Mouse (Mus musculus) limb, embryonic 11.5 days (tissue): Measurements from ENCODE around the gene Kcnh1. TPM values are rescaled to one million over a fixed set of nuclear protein-coding genes. Genes with fewer than 3 reads are reported as not detected.

Experiments
- ATAC-seq: fragments of 200-750 bp; cut with Nextera tagmentation; 2 replicates; pipeline ENCODE4 v1.8.0; 2017; ENCODE audit warnings: low read depth; ENCODE audit not compliant: insufficient number of reproducible peaks, low FRiP score, low TSS enrichment
- DNase-seq: peaks from one replicate; pipeline ENCODE4 v3.0.0-alpha.2; 2015; ENCODE audit warnings: low spot score
- H3K27ac ChIP-seq: fragments of 300-500 bp; sonication (generic); replicated peaks from 2 replicates; pipeline ENCODE4 v1.5.1; 2014; ENCODE audit warnings: low read depth, mild to moderate bottlenecking, low read length
- H3K27me3 ChIP-seq: fragments of 300-500 bp; sonication (generic); 2 replicates; pipeline ENCODE4 v1.6.1; 2014; ENCODE audit warnings: mild to moderate bottlenecking, low read length, mixed read lengths; ENCODE audit not compliant: control insufficient read depth, insufficient read depth
- H3K36me3 ChIP-seq: fragments of 300-500 bp; sonication (generic); 2 replicates; pipeline ENCODE4 v1.6.1; 2014; ENCODE audit warnings: mild to moderate bottlenecking, low read length, moderate library complexity, mixed read lengths; ENCODE audit not compliant: control insufficient read depth, insufficient read depth
- H3K4me1 ChIP-seq: fragments of 300-500 bp; sonication (generic); 2 replicates; pipeline ENCODE4 v1.6.1; 2014; ENCODE audit warnings: low read length, mixed read lengths; ENCODE audit not compliant: control insufficient read depth, insufficient read depth
- H3K4me2 ChIP-seq: fragments of 300-500 bp; sonication (generic); 2 replicates; pipeline ENCODE4 v1.6.1; 2014; ENCODE audit warnings: low read depth, mild to moderate bottlenecking, moderate library complexity; ENCODE audit not compliant: severe bottlenecking
- H3K4me3 ChIP-seq: fragments of 300-500 bp; sonication (generic); 2 replicates; pipeline ENCODE4 v1.5.1; 2014; ENCODE audit warnings: low read depth, low read length
- H3K9ac ChIP-seq: fragments of 300-500 bp; sonication (generic); 2 replicates; pipeline ENCODE4 v1.6.1; 2014; ENCODE audit warnings: mild to moderate bottlenecking, low read length
- H3K9me3 ChIP-seq: fragments of 300-500 bp; sonication (generic); 2 replicates; pipeline ENCODE4 v1.6.1; 2016; ENCODE audit warnings: low read length; ENCODE audit not compliant: control insufficient read depth
- WGBS: fragments of 180-500 bp; shearing (Covaris S2); extraction: QIAGEN DNeasy Blood & Tissue Kit; methylation state at CpG from one replicate; pipeline ENCODE4 v1.1.7; 2014; 5-methylcytosine and 5-hydroxymethylcytosine counted together
- polyA plus RNA-seq: library from polyadenylated mRNA; unstranded; fragments of >200 nt; fragmentation: Nextera tagmentation; extraction: Ambion mirVana; gene quantifications from 2 replicates; pipeline ENCODE4 v1.2.1, GENCODE M21; 2014

Gene Kcnh1
- polyA plus RNA-seq, 1 experiment from 2014 or later: 0.03 TPM

- no peak overlapping the region for H3K27ac ChIP-seq
Measured at GRCm38 (mm10) chr1:192454501-192454900, 263.9 kb downstream of the Kcnh1 start.

GRCm38 (mm10) chr1:192454981-192455380 is 264.4 kb downstream of the Kcnh1 start:
- no peak overlapping the region for H3K27ac ChIP-seq
- H3K4me1 ChIP-seq: 0 out of 2 replicates have a peak, but pooled peaks cover 6% of the 10 kb centered on the region
- no peak overlapping the region for H3K4me3 ChIP-seq
- no peaks in the 10 kb centered on the region for H3K9me3 ChIP-seq
- WGBS: 68% methylated on average over 4 of the region's 4 CpGs
- H3K9ac ChIP-seq: no peak overlapping the region
- ATAC-seq: no peak
- H3K4me2 ChIP-seq: no peak overlapping the region
- no peaks in the 10 kb centered on the region for H3K27me3 ChIP-seq
- DNase-seq: no peak
- no peaks in the 10 kb centered on the region for H3K36me3 ChIP-seq

More at GRCm38 (mm10) chr1:192454501-192454900, 263.9 kb downstream of the Kcnh1 start:
- Histone ChIP-seq H3K9ac (no peak overlapping the region), H3K4me2 (no peak overlapping the region), H3K4me1 (0 out of 2 replicates have a peak, but pooled peaks cover 6% of the 10 kb centered on the region), H3K36me3 (no peaks in the 10 kb centered on the region), H3K4me3 (no peak overlapping the region), H3K27me3 (no peaks in the 10 kb centered on the region), H3K9me3 (no peaks in the 10 kb centered on the region)
- DNase-seq (no peak), ATAC-seq (no peak)
- WGBS: 10% methylated on average over 1 of the region's 1 CpGs

- DNase-seq (no peak), ATAC-seq (no peak)
- no peaks in the 10 kb centered on the region for H3K9me3 ChIP-seq
- WGBS: 66% methylated on average over 3 of the region's 3 CpGs
- no peak overlapping the region for H3K4me3 ChIP-seq
- H3K4me1 ChIP-seq: 0 out of 2 replicates have a peak, but pooled peaks cover 6% of the 10 kb centered on the region
- no peak overlapping the region for H3K9ac ChIP-seq
- no peak overlapping the region for H3K4me2 ChIP-seq
- no peaks in the 10 kb centered on the region for H3K36me3 ChIP-seq
- no peaks in the 10 kb centered on the region for H3K27me3 ChIP-seq
- no peak overlapping the region for H3K27ac ChIP-seq
Measured at GRCm38 (mm10) chr1:192457037-192457436, 266.5 kb downstream of the Kcnh1 start.

GRCm38 (mm10) chr1:192457526-192458206 is 267.1 kb downstream of the Kcnh1 start:
- Histone ChIP-seq H3K27ac (no peak overlapping the region), H3K36me3 (no peaks in the 10 kb centered on the region), H3K4me1 (0 out of 2 replicates have a peak, but pooled peaks cover 6% of the 10 kb centered on the region), H3K27me3 (no peaks in the 10 kb centered on the region), H3K9ac (no peak overlapping the region), H3K9me3 (no peaks in the 10 kb centered on the region), H3K4me2 (no peak overlapping the region), H3K4me3 (no peak overlapping the region)
- 84% methylated on average over 6 of the region's 6 CpGs for WGBS
- ATAC-seq: no peak
- peak; percentile 90 for DNase-seq

- no peaks in the 10 kb centered on the region for H3K4me1 ChIP-seq
- H3K36me3 ChIP-seq: no peaks in the 10 kb centered on the region
- H3K4me2 ChIP-seq: no peak overlapping the region
- ATAC-seq (no peak), DNase-seq (no peak)
- H3K9me3 ChIP-seq: no peaks in the 10 kb centered on the region
- no peak overlapping the region for H3K27ac ChIP-seq
- H3K27me3 ChIP-seq: no peaks in the 10 kb centered on the region
- H3K9ac ChIP-seq: no peak overlapping the region
- H3K4me3 ChIP-seq: no peak overlapping the region
- WGBS: 73% methylated on average over 4 of the region's 4 CpGs
Measured at GRCm38 (mm10) chr1:192463732-192464131, 273.2 kb downstream of the Kcnh1 start.

- peak; percentile 26 for DNase-seq
- H3K4me3 ChIP-seq: no peak overlapping the region
Measured at GRCm38 (mm10) chr1:192472366-192472765, 281.8 kb downstream of the Kcnh1 start.

GRCm38 (mm10) chr1:192473134-192473533 is 282.6 kb downstream of the Kcnh1 start:
- H3K4me1 ChIP-seq: no peaks in the 10 kb centered on the region
- ATAC-seq: no peak
- H3K9ac ChIP-seq: no peak overlapping the region
- WGBS: 96% methylated on average over 6 of the region's 6 CpGs
- H3K9me3 ChIP-seq: no peaks in the 10 kb centered on the region
- no peak overlapping the region for H3K27ac ChIP-seq
- no peak for DNase-seq
- no peaks in the 10 kb centered on the region for H3K36me3 ChIP-seq
- H3K27me3 ChIP-seq: no peaks in the 10 kb centered on the region
- no peak overlapping the region for H3K4me3 ChIP-seq
- no peak overlapping the region for H3K4me2 ChIP-seq

More at GRCm38 (mm10) chr1:192472366-192472765, 281.8 kb downstream of the Kcnh1 start:
- Histone ChIP-seq H3K9me3 (no peaks in the 10 kb centered on the region), H3K4me1 (no peaks in the 10 kb centered on the region), H3K4me2 (no peak overlapping the region), H3K27me3 (no peaks in the 10 kb centered on the region), H3K36me3 (no peaks in the 10 kb centered on the region), H3K27ac (no peak overlapping the region), H3K9ac (no peak overlapping the region)
- 58% methylated on average over 4 of the region's 4 CpGs for WGBS
- no peak for ATAC-seq

GRCm38 (mm10) chr1:192476704-192477103 is 286.1 kb downstream of the Kcnh1 start:
- 77% methylated on average over 7 of the region's 7 CpGs for WGBS
- H3K36me3 ChIP-seq: no peaks in the 10 kb centered on the region
- no peak overlapping the region for H3K9ac ChIP-seq
- no peaks in the 10 kb centered on the region for H3K9me3 ChIP-seq
- H3K4me3 ChIP-seq: no peak overlapping the region
- DNase-seq (no peak), ATAC-seq (no peak)
- H3K27me3 ChIP-seq: no peaks in the 10 kb centered on the region
- no peak overlapping the region for H3K27ac ChIP-seq
- no peak overlapping the region for H3K4me2 ChIP-seq
- no peaks in the 10 kb centered on the region for H3K4me1 ChIP-seq

GRCm38 (mm10) chr1:192477556-192477955 is 287.0 kb downstream of the Kcnh1 start:
- ATAC-seq: no peak
- H3K27me3 ChIP-seq: no peaks in the 10 kb centered on the region

More at GRCm38 (mm10) chr1:192477556-192477955, 287.0 kb downstream of the Kcnh1 start:
- Histone ChIP-seq H3K4me2 (no peak overlapping the region), H3K27ac (no peak overlapping the region), H3K9ac (no peak overlapping the region), H3K36me3 (no peaks in the 10 kb centered on the region), H3K4me3 (no peak overlapping the region), H3K4me1 (no peaks in the 10 kb centered on the region), H3K9me3 (no peaks in the 10 kb centered on the region)
- DNase-seq: no peak
- WGBS: 86% methylated on average over 6 of the region's 6 CpGs
